Mouse (Mus musculus) testis, adult 2 months (tissue): ENCODE results near the gene Thbs1.
"Not testable (repeated sequence)": the region's sequence is repeated elsewhere in the genome, so short reads cannot be mapped to it uniquely, and the experiment has no call there.

Experiments
- CTCF ChIP-seq: fragments of 200-500 bp; IDR thresholded peaks from 2 replicates; pipeline ENCODE4 v1.5.1; 2012; ENCODE audit warnings: low read depth, mild to moderate bottlenecking, inconsistent platforms, low read length, moderate library complexity; ENCODE audit not compliant: control insufficient read depth, insufficient read depth, insufficient replicate concordance
- POLR2A ChIP-seq: fragments of 200-500 bp; IDR thresholded peaks from 2 replicates; pipeline ENCODE4 v1.6.1; 2012; ENCODE audit warnings: low read depth, mild to moderate bottlenecking, inconsistent platforms, low read length, moderate library complexity; ENCODE audit not compliant: control insufficient read depth

DNA sequence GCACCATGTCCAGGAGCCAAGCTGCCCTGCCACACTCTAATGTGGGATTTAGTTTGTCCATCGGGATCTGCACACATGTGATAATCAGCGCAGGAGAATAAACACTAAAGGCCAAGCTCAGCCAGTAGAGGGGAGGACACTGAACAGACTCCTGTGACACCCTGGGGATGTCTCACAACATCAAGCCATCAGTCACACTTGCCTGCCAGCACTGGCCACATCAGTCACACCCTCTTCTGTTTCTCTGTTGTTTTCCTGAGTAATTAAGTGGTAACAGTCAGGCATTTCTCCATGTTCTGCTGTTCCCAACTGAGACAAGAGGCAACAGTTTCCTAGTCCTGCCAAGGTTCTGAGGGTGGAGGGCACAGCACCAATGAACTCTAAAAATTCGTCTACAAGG lies 36.1 kb downstream of the Thbs1 start:
- TF ChIP-seq POLR2A, CTCF: not testable (repeated sequence)
